Mouse (Mus musculus) forebrain, embryonic 14.5 days (tissue): ENCODE data around the gene Fam24a. TPM values are rescaled to one million over a fixed set of nuclear protein-coding genes. Genes with fewer than 3 reads are reported as not detected.

Source experiments
- ATAC-seq: fragments of 200-750 bp; cut with Nextera tagmentation; 2 replicates; pipeline ENCODE4 v1.8.0; 2017; ENCODE audit warnings: mild to moderate bottlenecking, moderate library complexity
- DNase-seq: peaks from one replicate; pipeline ENCODE4 v3.0.0-alpha.2; 2015; ENCODE audit warnings: low spot score
- H3K27ac ChIP-seq: fragments of 300-500 bp; sonication (generic); 2 replicates; pipeline ENCODE4 v1.5.1; 2014; ENCODE audit warnings: low read depth, mild to moderate bottlenecking, control low read depth, low read length, moderate library complexity
- H3K27me3 ChIP-seq: fragments of 300-500 bp; sonication (generic); replicated peaks from 2 replicates; pipeline ENCODE4 v1.6.1; 2014; ENCODE audit warnings: low read length, control low read depth, mixed read lengths; ENCODE audit not compliant: control insufficient read depth, insufficient read depth
- H3K36me3 ChIP-seq: fragments of 300-500 bp; sonication (generic); 2 replicates; pipeline ENCODE4 v1.6.1; 2014; ENCODE audit warnings: low read length, control low read depth; ENCODE audit not compliant: control insufficient read depth, insufficient read depth
- H3K4me1 ChIP-seq: fragments of 300-500 bp; sonication (generic); 2 replicates; pipeline ENCODE4 v1.6.1; 2014; ENCODE audit warnings: antibody characterized with exemption, low read length, control low read depth; ENCODE audit not compliant: control insufficient read depth, insufficient read depth
- H3K4me2 ChIP-seq: fragments of 300-500 bp; sonication (generic); 2 replicates; pipeline ENCODE4 v1.6.1; 2014; ENCODE audit warnings: mild to moderate bottlenecking, control low read depth, low read length
- H3K4me3 ChIP-seq: fragments of 300-500 bp; sonication (generic); 2 replicates; pipeline ENCODE4 v1.5.1; 2014; ENCODE audit warnings: low read depth, low read length, control low read depth
- H3K9ac ChIP-seq: fragments of 300-500 bp; sonication (generic); 2 replicates; pipeline ENCODE4 v1.6.1; 2014; ENCODE audit warnings: mild to moderate bottlenecking, low read length, control low read depth, moderate library complexity
- H3K9me3 ChIP-seq: fragments of 300-500 bp; sonication (generic); replicated peaks from 2 replicates; pipeline ENCODE4 v1.6.1; 2016; ENCODE audit warnings: low read length, control low read depth, mixed read lengths; ENCODE audit not compliant: control insufficient read depth
- WGBS: fragments of 180-500 bp; shearing (Covaris S2); extraction: QIAGEN DNeasy Blood & Tissue Kit; methylation state at CpG from one replicate; pipeline ENCODE4 v1.1.7; 2014; 5-methylcytosine and 5-hydroxymethylcytosine counted together
- polyA plus RNA-seq: library from polyadenylated mRNA; unstranded; fragments of >200 nt; fragmentation: Nextera tagmentation; extraction: Ambion mirVana; gene quantifications from 2 replicates; pipeline ENCODE4 v1.2.1, GENCODE M21; 2014

Gene Fam24a
- polyA plus RNA-seq: not detected in 2 replicates

GRCm38 (mm10) chr7:131333564-131333963, at the start of gene Fam24a:
Gene Fam24a, plus strand, starts transcription at chr7:131333864.
- Histone ChIP-seq H3K9ac (no peak within 1 kb of the TSS), H3K9me3 (no peaks in the 10 kb centered on the region), H3K36me3 (no peaks in the 10 kb centered on the region), H3K4me1 (peaks cover 6% of the 10 kb centered on the region; the same call in 1 of the 2 replicates), H3K4me2 (no peak within 1 kb of the TSS), H3K27ac (no peak within 1 kb of the TSS), H3K27me3 (no peaks in the 10 kb centered on the region), H3K4me3 (no peak within 1 kb of the TSS)
- WGBS: 49% methylated on average over 1 of the region's 1 CpGs
- ATAC-seq (no peak), DNase-seq (no peak)

- WGBS: 78% methylated on average over 8 of the region's 8 CpGs
- DNase-seq: no peak
- ATAC-seq: no peak
Measured at GRCm38 (mm10) chr7:131297151-131297550, 36.5 kb upstream of the Fam24a start.

GRCm38 (mm10) chr7:131303340-131303739, 30.3 kb upstream of the Fam24a start:
- ATAC-seq (no peak), DNase-seq (no peak)
- Histone ChIP-seq H3K9ac (no peak overlapping the region), H3K27me3 (no peaks in the 10 kb centered on the region), H3K4me1 (no peaks in the 10 kb centered on the region), H3K4me2 (no peak overlapping the region), H3K9me3 (no peaks in the 10 kb centered on the region), H3K27ac (no peak overlapping the region), H3K36me3 (no peaks in the 10 kb centered on the region), H3K4me3 (no peak overlapping the region)
- WGBS: 84% methylated on average over 8 of the region's 8 CpGs

More at GRCm38 (mm10) chr7:131297151-131297550, 36.5 kb upstream of the Fam24a start:
- no peak overlapping the region for H3K4me2 ChIP-seq
- H3K9ac ChIP-seq: no peak overlapping the region
- no peaks in the 10 kb centered on the region for H3K9me3 ChIP-seq
- H3K27ac ChIP-seq: no peak overlapping the region
- no peak overlapping the region for H3K4me3 ChIP-seq
- H3K27me3 ChIP-seq: no peaks in the 10 kb centered on the region
- no peaks in the 10 kb centered on the region for H3K36me3 ChIP-seq
- no peaks in the 10 kb centered on the region for H3K4me1 ChIP-seq

- Histone ChIP-seq H3K36me3 (no peaks in the 10 kb centered on the region), H3K27me3 (no peaks in the 10 kb centered on the region), H3K9ac (no peak overlapping the region), H3K4me1 (no peaks in the 10 kb centered on the region), H3K4me3 (no peak overlapping the region), H3K27ac (no peak overlapping the region), H3K4me2 (no peak overlapping the region), H3K9me3 (no peaks in the 10 kb centered on the region)
- DNase-seq: no peak
- 82% methylated on average over 5 of the region's 5 CpGs for WGBS
- no peak for ATAC-seq
Measured at GRCm38 (mm10) chr7:131306733-131307132, 26.9 kb upstream of the Fam24a start.

GRCm38 (mm10) chr7:131314493-131314892, 19.2 kb upstream of the Fam24a start:
- ATAC-seq (no peak), DNase-seq (no peak)
- no peak overlapping the region for H3K9ac ChIP-seq
- H3K4me1 ChIP-seq: no peaks in the 10 kb centered on the region
- H3K9me3 ChIP-seq: no peaks in the 10 kb centered on the region
- no peaks in the 10 kb centered on the region for H3K27me3 ChIP-seq
- no peak overlapping the region for H3K27ac ChIP-seq
- H3K4me2 ChIP-seq: no peak overlapping the region
- H3K36me3 ChIP-seq: no peaks in the 10 kb centered on the region
- 84% methylated on average over 7 of the region's 7 CpGs for WGBS
- no peak overlapping the region for H3K4me3 ChIP-seq

GRCm38 (mm10) chr7:131317587-131317986, 16.1 kb upstream of the Fam24a start:
- DNase-seq: no peak
- Histone ChIP-seq H3K27me3 (no peaks in the 10 kb centered on the region), H3K27ac (no peak overlapping the region), H3K4me3 (no peak overlapping the region), H3K4me2 (no peak overlapping the region), H3K9me3 (no peaks in the 10 kb centered on the region), H3K36me3 (no peaks in the 10 kb centered on the region), H3K9ac (no peak overlapping the region), H3K4me1 (no peaks in the 10 kb centered on the region)
- no peak for ATAC-seq
- WGBS: 78% methylated on average over 12 of the region's 12 CpGs

- Histone ChIP-seq H3K4me1 (no peaks in the 10 kb centered on the region), H3K27ac (no peak overlapping the region), H3K9ac (no peak overlapping the region), H3K9me3 (no peaks in the 10 kb centered on the region), H3K36me3 (no peaks in the 10 kb centered on the region), H3K4me2 (no peak overlapping the region), H3K4me3 (no peak overlapping the region), H3K27me3 (no peaks in the 10 kb centered on the region)
- no peak for ATAC-seq
- 81% methylated on average over 6 of the region's 7 CpGs for WGBS
- DNase-seq: no peak
Measured at GRCm38 (mm10) chr7:131318340-131318739, 15.3 kb upstream of the Fam24a start.

- no peak within 1 kb of the TSS for H3K4me3 ChIP-seq
- no peak within 1 kb of the TSS for H3K9ac ChIP-seq
- H3K9me3 ChIP-seq: no peaks in the 10 kb centered on the region
- ATAC-seq: no peak
- no peak within 1 kb of the TSS for H3K4me2 ChIP-seq
- H3K36me3 ChIP-seq: no peaks in the 10 kb centered on the region
- no peak for DNase-seq
- 71% methylated on average over 2 of the region's 2 CpGs for WGBS
- no peaks in the 10 kb centered on the region for H3K27me3 ChIP-seq
- H3K27ac ChIP-seq: no peak within 1 kb of the TSS
- H3K4me1 ChIP-seq: no peaks in the 10 kb centered on the region
Measured at GRCm38 (mm10) chr7:131322192-131322591, 11.5 kb upstream of the Fam24a start, which contains the start of gene Cuzd1. Gene Cuzd1, minus strand, starts transcription at chr7:131322292.

DNA sequence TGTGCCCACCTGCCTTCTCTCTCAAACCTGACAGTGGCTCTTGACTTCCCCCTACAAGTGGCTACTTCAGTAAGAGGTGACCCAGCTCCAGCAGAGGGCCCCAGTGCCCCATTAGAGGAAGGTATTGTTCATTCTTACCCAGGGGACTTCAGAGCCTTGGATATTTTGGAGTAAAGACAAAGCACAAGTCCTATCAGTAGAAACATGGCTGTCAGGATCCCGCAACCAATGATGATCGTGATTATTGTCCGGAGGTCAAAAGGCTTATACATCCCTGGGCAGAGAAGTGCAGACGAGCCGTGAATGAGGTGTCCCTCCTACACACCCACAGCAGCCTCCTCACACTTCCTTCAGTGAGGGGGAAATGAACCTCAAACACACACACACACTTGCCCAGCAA, 6.6 kb upstream of the Fam24a start:
- Histone ChIP-seq H3K9me3 (no peaks in the 10 kb centered on the region), H3K4me2 (no peak overlapping the region), H3K27ac (no peak overlapping the region), H3K9ac (no peak overlapping the region), H3K27me3 (no peaks in the 10 kb centered on the region), H3K4me3 (no peak overlapping the region), H3K4me1 (no peaks in the 10 kb centered on the region), H3K36me3 (no peaks in the 10 kb centered on the region)
- WGBS: 87% methylated on average over 5 of the region's 5 CpGs
- DNase-seq (no peak), ATAC-seq (no peak)
